Mouse (Mus musculus): ENCODE data around the gene Wdr70.
A peak's percentile ranks its signal among the peaks of the same experiment; 100 is the strongest.

Gene Wdr70

DNA sequence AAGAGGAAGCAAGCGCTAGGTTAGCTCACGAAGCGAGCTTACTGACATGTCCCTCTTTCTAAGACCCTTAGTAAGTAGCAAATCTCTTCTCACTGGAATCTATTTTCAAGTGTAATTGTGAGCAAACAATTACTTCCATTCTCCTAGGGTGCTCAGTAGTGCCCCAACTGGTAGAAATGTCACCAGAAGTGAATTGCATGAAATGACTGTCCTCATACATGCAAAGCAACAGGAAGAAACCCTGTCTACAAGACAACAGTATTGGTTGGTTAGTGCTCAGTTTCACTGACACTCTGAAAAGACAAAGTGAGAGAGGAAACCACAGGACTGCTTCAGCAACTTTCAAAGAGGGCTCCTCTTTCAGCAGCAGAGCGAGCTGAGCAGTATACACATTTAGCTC is 173.6 kb downstream of the Wdr70 start:
- no peak for DNase-seq

DNA sequence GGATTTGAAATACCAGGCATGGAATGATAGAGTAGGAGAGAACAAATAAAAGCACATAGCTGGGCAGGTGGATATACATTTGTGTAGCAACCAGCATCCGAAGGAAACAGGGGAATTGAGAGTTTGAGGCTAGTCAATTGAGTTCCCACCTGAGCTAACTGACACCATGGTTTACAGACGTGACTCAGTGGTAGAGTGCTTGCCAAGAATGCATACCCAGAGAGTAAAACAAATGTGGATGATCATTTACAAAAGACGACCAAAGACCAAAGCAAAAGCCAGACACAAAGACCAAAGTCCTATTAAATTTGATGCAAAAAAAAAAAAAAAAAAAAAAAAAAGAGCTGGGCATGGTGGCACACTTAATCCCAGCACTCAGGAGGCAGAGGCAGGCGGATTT is 175.7 kb downstream of the Wdr70 start:
- DNase-seq = no peak

DNA sequence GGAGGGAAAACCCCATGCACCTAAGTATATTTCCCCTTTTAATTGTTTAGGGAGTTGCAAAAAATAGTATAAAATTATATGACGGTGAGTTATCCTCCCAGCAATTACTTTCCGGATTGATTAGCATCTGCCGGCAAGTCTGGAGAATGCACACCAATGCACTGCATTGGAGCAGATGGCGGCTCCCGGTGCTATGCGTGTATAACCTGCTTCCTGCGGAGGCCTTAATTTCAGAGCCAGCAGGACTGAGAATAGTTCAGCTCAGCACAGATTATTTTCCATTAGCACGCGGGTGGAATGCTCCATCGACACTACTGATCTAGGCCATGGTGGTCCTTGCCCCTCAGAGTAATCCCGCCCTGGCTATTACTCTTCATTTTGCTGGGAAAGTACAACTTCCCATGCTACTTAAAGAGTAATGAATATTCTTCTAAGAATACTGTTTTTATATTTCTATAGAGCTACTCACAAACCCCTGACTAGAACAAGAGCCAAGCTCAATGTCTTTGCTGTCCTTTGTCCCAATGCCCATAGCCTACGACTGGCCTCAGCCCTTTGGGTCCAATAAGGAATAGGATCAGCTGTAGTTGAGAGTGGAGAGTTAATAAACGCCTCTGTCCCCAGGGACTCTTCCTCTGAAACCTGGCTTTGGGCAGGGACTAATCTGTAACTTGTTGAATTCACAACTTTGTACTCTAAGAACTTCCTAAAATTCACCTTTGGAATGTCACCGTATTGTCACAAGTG is 176.5 kb downstream of the Wdr70 start:
- no peak for DNase-seq

DNA sequence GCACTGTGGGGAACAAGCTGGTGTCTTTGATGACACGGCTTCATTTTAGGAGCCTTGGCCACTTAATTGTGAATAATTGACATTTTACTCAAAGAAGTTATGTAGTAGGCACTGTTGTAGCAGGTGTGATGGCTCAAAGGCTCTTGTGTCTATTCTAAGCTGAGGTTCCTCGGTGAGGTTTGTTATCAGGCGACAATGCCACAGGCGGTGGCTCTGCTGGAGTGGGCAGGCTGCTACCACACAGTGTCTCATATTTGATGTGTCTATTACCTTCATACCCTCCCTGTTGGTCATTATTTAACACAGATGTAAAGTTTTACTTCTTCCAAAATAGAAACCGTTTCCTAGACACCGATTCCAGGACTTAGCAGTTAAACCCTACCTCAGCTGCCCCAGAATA is 177.9 kb downstream of the Wdr70 start:
- no peak for DNase-seq

DNA sequence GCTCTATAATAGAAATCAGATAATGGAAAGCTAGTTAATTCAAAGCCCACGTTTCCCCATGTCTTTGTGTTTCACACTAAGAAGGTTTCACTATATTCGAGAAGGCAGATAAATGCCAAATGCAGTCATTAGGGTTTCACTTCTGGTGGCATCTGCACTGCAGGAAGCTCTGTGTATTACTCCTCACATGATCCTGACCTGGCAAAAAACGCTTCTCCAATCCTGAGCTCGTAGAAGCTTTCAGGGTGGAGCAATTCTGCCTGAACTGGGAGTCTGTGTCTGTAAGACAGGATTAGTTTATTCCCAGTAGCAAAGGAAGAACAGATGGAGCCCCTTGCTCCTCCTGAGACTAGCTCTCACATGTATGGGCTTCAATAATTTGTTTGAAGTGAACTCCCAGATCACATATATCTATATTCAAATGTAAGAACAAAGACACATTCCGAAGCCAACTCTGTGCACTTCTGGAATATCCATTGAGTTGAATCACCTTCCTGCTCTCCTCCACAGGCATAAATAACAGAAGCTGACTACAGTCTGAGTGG is 192.4 kb downstream of the Wdr70 start:
- DNase-seq = peak; percentile 64

DNA sequence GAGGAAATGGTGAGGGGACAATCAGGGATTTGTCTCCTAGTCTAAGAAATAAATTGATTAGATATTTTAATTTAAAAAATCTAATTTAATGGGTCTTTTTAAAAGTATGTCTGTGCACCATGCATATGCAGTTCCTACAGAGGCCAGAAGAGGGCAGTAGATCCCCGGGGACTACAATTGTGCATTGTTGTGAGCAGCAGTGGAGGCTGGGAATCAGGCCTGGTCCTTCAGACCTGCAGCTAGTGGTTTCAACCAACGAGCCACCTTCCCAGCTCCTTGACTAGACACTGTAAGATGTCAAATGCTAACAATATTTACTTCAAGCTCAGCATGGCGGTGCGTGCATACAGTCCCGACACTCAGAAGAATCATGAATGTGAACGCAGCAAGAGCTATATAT is 199.7 kb downstream of the Wdr70 start:
- peak; percentile 64 for DNase-seq

DNA sequence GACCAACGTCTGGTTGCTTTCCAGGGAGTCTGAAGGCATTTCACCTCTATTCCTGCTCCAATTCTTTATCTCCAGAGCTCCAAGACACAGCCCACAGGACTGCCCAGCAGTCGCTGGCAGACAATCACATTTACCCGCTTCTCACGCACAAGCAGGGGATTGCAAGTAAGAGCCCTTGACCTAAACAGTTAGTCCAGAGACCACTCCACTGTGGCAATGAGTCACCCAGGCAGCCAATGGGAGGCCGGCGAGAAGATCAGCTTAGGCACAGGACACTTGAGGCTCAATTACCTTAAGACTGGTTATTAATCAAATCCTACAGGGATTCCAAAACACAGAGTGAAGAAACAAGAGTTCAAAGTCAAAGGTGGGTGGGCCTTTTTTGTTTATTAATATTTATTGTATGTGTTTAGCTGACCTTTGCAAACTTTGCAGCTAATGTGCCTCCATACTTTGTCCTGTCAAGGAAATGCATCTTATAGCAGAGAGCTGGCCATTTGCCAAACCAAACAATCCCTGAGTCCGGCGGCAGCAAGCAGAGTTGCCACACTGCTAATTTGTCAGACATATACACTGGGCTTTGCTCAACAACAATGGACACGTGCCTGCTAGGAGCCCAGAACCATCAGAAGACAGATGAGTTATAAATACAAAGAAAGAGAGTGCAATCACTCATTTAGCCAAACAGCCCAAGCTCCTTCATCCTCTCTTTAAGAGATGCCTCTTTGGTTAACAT is 207.3 kb downstream of the Wdr70 start:
- DNase-seq = peak; percentile 80

DNA sequence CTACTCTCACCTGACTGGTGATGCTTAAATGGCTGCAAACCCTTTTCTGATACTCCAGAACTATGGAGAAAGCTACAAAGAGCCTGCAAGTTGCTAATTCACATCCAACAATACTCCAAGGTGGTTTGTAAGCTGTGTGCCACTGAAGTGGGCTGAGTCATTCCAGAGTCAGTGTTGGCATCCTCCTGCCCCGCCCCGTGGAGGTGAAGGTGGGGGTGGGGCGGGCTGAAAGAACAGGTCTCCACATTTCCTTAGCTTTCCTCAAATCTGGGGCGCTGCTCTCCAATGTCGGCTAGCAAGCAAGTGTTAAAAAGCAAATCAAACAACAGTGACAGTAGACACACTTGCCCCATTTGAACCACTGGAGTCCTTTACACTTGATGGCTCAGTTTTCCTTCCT is 208.7 kb downstream of the Wdr70 start:
- DNase-seq = peak; percentile 64

DNA sequence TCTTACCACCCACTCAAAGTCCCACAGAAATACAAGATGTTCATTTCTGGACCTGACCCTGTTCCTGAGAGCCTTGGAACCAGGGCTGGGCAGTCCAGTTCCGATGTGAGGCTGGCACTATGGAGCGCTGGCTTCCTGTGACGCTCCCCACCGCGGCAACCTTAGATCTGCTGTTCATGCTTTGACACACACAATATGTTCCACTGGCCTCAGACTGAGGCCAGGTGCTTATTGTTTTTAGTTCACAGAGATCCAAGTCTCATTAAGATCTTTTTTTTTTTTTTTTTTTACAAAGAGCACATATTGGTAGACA is 209.7 kb downstream of the Wdr70 start:
- DNase-seq = peak; percentile 49

DNA sequence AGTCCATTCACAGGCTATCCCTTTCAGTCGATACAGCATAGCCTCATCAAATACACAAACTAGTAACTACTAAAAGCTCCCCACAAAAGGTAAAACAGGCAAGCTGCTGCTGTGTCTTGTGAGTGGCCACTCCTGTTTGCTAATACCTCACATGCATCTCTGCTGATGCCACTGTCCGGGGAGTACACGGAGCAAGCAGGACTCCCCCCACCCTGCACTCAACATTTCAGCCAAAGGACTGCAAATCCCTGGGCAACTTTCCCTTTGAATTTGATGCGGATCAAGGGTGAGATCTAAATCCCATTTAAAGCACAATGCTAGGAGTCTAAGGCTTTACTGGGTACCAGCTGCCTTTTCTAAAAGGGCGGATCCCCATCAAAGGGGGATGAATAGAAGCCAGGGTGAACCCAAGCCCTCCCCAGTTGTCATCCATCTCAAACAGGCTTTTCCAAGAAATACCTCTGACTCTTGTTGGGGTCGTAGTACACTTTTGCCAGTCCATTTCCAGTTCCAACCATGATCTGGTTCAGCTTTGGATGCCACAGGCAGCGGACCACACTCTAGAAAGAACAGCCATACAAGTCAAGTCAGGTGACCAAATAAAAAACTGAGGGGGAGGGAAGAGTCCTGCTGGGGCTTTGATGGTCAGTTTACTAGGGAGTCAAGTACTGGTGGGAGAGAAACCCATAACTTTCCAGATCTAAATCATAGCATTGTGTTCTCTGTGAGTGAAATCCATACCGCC is 210.2 kb downstream of the Wdr70 start:
- peak; percentile 81 for DNase-seq

DNA sequence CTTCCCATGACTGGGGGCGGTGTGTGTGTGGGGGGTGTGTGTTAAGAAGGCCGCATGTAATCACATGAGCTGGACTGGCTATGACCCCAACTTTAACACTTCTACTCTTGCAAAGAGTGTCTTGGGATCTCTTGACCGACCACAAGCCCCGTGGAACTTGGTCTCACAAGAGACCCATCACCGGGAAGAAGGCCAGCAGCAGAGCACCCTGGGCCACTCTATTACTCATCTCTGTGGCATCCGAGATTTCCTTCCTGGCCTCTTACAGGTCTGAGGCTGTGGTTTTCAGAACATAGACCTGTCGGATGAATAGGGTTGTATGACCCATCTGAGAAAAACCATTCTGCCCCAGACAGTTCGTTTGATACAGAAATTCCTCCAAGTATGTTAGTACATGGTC is 212.4 kb downstream of the Wdr70 start:
- no peak for DNase-seq

DNA sequence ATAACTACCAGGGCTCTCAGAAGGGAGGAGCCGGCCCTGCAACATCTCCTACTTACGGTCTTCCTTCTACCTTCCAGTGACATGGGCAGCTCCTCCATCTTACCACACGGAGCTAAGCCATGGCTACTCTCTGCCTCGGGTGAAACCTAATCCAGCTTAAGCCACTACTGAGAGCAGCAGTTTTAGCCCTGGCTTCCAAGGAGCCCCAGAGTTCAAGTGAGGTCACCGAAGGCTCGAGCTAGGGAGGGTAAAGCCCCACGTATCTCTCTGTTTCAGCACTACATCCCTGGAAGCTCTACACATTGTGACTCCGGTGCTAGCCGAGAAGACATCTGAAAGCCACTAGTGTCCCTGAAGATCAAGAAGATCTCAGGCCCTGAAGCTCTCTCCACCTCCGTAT is 213.9 kb downstream of the Wdr70 start:
- DNase-seq = peak; percentile 84

DNA sequence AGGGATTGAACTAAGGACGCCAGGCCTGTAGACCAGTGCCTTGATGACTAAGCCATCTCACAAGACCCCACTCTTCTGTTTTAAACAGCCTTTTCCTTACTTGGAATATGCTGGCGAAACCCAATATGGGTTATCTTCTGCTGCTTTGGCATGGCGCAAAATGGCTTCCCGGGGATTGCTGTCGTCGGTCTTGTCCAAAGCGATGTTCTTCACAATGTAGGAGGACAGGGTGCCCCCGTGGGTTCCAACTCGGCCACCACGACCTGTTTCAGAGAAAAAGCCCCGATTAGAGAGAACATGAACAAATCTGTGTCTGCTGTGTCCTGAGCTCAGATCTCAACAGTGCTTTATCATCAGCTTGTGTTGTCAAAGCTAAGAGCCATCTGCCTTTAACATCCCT is 214.8 kb downstream of the Wdr70 start:
- peak; percentile 84 for DNase-seq

DNA sequence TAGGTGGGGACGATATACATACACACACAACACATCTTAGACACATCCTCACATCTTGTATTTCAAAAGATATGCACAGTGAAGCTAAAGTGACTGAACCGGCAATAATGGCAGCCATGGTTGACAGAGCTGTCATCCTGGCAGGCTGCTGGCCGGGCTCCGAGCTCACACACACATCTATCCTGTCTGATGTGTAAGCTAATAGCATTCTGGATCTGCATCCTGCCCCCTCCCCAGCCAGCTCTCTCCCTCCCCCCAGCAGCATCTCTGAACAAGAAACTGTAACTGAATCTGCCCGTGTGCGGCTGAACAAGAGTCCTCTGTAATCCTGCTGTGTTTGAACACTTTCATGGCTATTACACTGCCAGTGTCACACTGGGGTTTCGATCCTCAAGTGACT is 219.1 kb downstream of the Wdr70 start:
- peak; percentile 65 for DNase-seq

DNA sequence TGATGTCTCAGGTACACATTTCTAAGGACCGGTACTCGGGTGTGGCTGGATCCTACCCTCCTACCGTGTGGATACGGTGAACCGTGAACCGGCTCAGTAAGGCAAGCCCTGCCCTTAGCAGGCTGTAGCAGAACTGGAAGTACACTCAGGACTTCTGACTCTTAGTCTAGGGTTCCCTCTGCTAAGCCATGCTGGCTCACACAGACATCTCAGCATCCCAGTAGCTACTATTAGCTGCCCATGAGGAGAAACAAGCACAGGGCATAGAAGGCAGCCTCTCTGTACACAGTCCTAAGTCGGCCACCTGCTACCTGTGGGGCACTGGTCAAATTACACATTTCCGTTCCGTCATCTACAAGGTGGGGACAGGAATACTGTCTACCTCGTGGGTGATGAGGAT is 220.1 kb downstream of the Wdr70 start:
- DNase-seq = peak; percentile 68

DNA sequence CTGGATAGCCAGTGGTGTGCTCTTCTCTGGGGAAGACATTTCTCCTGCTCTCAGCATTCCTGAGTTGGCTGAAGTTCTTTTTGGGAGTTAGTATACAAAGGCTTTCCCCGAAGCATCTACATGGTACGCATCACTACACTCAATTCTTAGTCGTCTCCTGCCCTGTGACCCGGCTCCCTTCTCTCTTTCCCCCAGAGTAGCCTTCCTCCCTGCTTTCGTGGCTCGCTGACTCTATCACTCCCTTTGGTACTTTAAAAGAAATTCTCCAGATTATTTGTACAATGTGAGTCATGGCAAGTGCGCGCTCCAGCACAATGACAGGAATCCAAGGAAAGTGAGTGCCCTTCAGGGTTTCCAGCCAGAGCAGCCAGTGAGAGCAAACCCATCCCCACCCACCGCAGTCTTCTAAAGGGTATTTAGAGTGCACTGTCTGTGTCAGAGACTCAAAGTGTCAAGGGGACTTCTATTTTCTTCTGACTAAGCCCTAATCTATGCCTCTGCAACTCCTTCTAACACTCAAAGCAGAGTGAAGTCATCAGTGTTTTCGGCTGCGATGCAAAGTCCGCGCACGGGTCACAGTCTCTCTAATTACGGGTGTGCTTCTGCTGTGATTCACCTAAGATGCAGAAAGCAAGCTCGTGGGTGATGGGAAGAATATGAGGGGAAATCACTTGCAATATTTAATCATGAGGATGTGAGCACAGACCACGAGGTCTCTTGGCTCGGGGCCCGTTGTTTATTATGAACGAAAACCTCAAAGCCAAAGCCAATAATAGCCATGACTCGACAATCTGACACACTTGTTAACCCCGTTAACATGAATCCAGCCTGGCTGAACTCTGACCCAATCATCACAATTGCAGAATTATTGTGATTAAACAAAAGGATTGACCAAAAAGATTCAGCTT is 221.2 kb downstream of the Wdr70 start:
- DNase-seq = peak; percentile 91

DNA sequence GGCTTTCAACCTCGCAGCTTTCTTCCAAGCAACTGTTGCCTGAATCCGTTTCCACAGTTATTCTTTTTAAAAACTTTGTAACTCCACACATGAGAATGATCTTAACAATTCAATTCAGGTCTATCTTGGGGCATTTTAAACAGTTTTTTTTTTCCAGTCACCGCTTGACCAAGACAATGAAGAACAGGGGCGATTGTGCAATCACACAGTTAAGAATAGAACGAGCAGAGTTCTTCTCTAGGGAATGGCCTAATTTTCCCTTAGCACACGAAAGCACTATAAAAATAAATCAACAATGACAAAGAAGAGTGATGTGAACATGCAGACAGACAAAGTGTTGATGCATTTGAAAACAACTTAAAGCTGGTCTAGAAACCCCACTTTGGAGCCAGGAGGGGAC is 223.1 kb downstream of the Wdr70 start:
- DNase-seq = no peak

DNA sequence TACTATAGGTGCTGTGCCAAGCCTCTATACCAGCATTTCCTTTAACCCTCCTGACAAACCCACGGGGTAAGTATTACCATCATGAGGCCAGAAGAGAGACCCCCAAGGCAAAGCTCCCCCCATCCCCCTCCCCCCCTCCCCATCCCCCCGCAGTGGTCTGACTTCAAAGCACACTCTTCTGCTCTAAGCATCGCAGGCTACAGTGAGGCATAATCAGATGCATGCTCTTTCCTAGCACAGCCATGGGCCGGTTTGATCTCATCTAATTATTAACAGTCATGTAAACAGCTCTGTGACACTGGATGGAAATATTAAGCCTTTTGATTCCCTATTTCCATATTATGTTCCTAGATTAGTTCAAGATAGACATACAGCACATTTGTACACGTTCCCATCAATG is 226.5 kb downstream of the Wdr70 start:
- DNase-seq = peak; percentile 33

DNA sequence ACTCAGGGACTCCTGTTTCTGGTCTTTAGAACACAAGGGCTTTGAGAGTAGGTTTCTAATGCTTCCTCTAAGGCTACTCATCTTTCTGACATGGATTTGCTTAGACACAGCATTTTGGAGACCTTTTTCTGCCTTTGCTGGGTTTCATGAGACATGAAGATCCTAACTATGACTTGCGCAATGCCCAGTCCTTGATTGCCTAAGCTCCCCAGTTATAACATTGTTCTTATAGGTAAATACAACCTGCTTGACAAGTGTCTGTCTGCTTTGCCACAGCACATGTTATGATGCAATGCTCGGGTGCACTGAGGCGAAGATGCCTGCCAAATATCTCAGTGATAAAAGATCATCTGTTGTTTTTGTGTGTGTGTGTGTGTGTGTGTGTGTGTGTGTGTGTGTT is 233.7 kb downstream of the Wdr70 start:
- peak; percentile 34 for DNase-seq

DNA sequence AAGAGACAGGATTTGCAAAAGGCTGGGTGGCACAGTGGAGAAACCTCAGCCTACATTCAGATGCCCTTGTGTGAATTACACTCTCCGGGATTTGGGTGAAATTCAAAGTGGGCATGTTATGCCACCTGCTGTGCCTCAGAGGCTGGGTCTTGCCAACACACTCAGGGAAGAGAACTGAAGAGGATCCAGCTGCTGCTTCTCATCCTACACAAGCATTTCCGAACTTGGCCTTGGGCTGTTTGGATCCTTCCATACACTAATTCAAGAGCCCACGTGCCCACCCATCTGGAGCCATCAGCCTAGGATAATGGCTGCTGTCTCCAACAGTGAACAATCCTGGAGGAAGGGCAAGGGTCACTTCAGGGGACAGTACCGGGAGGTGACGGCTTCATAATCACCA is 235.7 kb downstream of the Wdr70 start:
- peak; percentile 50 for DNase-seq

DNA sequence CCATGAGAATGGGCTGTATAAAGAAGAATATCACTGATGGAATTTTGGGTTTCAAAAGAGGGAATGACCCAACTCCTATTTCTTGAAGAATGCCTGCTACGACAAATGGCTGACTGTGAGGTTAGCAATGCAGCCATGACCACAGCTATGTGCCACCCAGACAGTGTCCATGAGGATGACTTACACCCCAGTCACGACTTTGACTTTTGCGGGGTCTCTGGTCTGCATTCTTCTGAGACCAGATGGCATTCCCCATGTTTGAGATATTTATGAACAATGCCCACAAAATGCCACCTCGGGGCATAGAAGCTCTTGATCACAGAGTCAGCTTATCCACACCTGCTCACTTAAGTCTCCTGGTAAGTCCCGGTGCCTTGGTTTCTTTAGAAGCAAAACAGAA is 236.1 kb downstream of the Wdr70 start:
- DNase-seq = peak; percentile 80

DNA sequence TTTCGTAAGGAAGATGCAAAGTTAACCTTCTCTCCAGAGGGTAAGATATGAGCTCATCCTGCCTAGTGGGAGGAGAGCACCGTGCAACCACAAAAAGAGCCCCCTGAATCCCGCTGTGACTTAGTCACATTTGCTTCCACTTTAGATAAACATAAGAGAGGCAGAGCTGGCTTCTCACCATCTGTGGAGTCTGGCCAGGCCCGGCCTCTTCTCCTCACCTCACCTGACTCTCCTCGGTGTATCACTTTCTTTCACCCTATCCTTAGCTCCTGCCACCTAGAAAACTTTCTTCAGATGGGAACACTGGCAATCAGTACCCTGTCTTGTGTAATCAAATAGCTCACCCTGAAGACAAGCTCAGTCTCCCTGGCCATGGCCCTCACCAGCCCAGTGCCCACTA is 240.2 kb downstream of the Wdr70 start:
- DNase-seq = peak; percentile 72

DNA sequence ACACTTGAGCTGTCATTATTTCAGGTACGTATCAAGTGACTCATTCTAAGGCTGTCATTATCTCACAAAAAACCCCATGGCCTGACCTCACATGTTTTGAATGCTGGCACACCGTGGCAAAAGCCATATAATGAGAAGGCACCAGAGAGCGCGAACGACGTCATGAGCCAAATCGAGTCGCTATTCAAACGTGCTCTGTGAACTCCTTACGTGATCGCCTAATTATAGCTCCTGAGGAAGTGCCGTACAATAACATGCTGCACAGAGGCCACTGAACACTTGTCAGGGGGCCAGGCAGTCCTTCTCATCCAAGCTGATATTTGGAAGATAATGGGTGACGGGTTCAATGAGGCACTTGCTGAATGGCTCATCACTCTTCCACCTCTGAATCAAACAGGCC is 241.6 kb downstream of the Wdr70 start:
- peak; percentile 91 for DNase-seq
